In genomic region chr7:137094551-137094950, GRCm38 (mm10) we compare ENCODE assay signal across 29 mouse cellular contexts.
"Had no signal": no experiment of that assay in that cellular context is flagged by ENCODE, and none has a peak within 500 bp of the region (broad histone marks: within the 10 kb centered on the region; RNA-seq: fewer than 3 reads in every experiment).

No protein-coding gene starts in this region.

- H3K4me1 ChIP-seq: heart, embryonic 12.5 days; heart, embryonic 15.5 days; hindbrain, embryonic 10.5 days; intestine, embryonic 15.5 days; kidney, embryonic 15.5 days had no signal

- H3K27me3 ChIP-seq: heart, embryonic 12.5 days; heart, embryonic 13.5 days; heart, embryonic 15.5 days; hindbrain, embryonic 12.5 days; hindbrain, embryonic 13.5 days; hindbrain, embryonic 15.5 days; intestine, embryonic 15.5 days; kidney, embryonic 15.5 days had no signal

- H3K27ac ChIP-seq: heart, embryonic 13.5 days; heart, embryonic 15.5 days; hindbrain, embryonic 10.5 days; hindbrain, embryonic 12.5 days; hindbrain, embryonic 13.5 days; hindbrain, embryonic 14.5 days; hindbrain, embryonic 15.5 days; hindbrain, postnatal 0 days; intestine, embryonic 15.5 days; kidney, embryonic 15.5 days; kidney, postnatal 0 days; layer of hippocampus, adult 2 months; left cerebral cortex, adult 2 months had no signal

- H3K36me3 ChIP-seq: heart, embryonic 12.5 days; heart, embryonic 13.5 days; heart, embryonic 15.5 days; hindbrain, embryonic 10.5 days; hindbrain, embryonic 12.5 days; hindbrain, embryonic 13.5 days; hindbrain, embryonic 15.5 days; intestine, embryonic 15.5 days; kidney, embryonic 15.5 days had no signal

- DNase-seq: heart, postnatal 10 days; heart, postnatal 14 days; heart, postnatal 4 days; kidney, adult 11 months; kidney, adult 18-20 months; kidney, adult 2 months; kidney, adult 8-10 months; kidney, adult 9 months; kidney, postnatal 10 days; kidney, postnatal 14 days; kidney, postnatal 25 days; kidney, postnatal 36 days; kidney, postnatal 4 days; layer of hippocampus, adult 9-11 months; layer of hippocampus, postnatal 36 days had no signal

- H3K9me3 ChIP-seq: heart, embryonic 13.5 days; heart, embryonic 15.5 days; hindbrain, embryonic 10.5 days; hindbrain, embryonic 12.5 days; hindbrain, embryonic 13.5 days; hindbrain, embryonic 15.5 days; intestine, embryonic 15.5 days; kidney, embryonic 15.5 days had no signal

- H3K4me3 ChIP-seq: heart, embryonic 12.5 days; heart, embryonic 13.5 days; heart, embryonic 15.5 days; hindbrain, embryonic 10.5 days; hindbrain, embryonic 12.5 days; hindbrain, embryonic 13.5 days; hindbrain, embryonic 15.5 days; intestine, embryonic 15.5 days; kidney, embryonic 15.5 days; layer of hippocampus, adult 2 months; left cerebral cortex, adult 2 months had no signal
